Mouse (Mus musculus): ENCODE data around the gene Bcl2l12. TPM values are rescaled to one million over a fixed set of nuclear protein-coding genes. Genes with fewer than 3 reads are reported as not detected.

Bcl2l12 gene
- polyA plus RNA-seq, 1 experiment, result 16.0 TPM

- peak within 1 kb of the TSS; percentile 83 for H3K4me3 ChIP-seq (ENCODE audit: insufficient read depth, low read length)
- H3K4me1 ChIP-seq (ENCODE audit: control insufficient read depth, insufficient read depth, low read length), result peaks cover 7% of the 10 kb centered on the region
- TF ChIP-seq CTCF (IDR thresholded peaks at IDR 0.05; ENCODE audit: low read depth, low read length), result no peak
- TF ChIP-seq POLR2A (IDR thresholded peaks at IDR 0.05; ENCODE audit: borderline replicate concordance, low read depth, low read length), result 0 out of 2 replicates have a peak, but pooled peaks have one; percentile 3
- peak within 1 kb of the TSS; percentile 88 for H3K27ac ChIP-seq (ENCODE audit: insufficient read depth, low read depth, low read length)
These were observed 1.1 kb downstream of the Bcl2l12 start, which contains the start of gene Irf3 for GRCm38 (mm10) chr7:44997231-44997939. Irf3 (plus strand) TSS chr7:44997648.

DNA sequence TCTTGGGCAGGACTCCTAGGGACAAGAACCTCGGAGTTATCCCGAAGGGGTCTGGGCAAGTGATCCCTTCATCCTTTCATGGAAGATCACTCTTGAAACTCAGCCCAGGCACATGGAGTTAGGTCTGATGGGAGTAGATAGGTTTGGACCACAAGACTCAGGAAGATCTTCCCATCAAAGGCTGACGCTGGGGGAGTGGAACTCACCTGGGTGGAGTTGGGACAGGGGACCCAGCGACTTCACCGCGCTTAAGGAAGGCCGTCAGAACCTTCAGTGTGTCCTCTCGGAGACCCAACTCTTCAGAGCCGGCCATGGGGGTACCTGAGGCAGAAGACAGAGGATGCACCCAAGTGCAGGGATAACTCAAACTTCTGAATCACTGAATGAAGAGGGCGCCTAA is 1.8 kb downstream of the Bcl2l12 start:
- no peak for TF ChIP-seq CTCF (IDR thresholded peaks at IDR 0.05; ENCODE audit: low read depth, low read length)
- H3K27ac ChIP-seq (ENCODE audit: insufficient read depth, low read depth, low read length), result no peak overlapping the region
- H3K4me3 ChIP-seq (ENCODE audit: insufficient read depth, low read length), result peak overlapping the region; percentile 83
- H3K4me1 ChIP-seq (ENCODE audit: control insufficient read depth, insufficient read depth, low read length), result peaks cover 7% of the 10 kb centered on the region

DNA sequence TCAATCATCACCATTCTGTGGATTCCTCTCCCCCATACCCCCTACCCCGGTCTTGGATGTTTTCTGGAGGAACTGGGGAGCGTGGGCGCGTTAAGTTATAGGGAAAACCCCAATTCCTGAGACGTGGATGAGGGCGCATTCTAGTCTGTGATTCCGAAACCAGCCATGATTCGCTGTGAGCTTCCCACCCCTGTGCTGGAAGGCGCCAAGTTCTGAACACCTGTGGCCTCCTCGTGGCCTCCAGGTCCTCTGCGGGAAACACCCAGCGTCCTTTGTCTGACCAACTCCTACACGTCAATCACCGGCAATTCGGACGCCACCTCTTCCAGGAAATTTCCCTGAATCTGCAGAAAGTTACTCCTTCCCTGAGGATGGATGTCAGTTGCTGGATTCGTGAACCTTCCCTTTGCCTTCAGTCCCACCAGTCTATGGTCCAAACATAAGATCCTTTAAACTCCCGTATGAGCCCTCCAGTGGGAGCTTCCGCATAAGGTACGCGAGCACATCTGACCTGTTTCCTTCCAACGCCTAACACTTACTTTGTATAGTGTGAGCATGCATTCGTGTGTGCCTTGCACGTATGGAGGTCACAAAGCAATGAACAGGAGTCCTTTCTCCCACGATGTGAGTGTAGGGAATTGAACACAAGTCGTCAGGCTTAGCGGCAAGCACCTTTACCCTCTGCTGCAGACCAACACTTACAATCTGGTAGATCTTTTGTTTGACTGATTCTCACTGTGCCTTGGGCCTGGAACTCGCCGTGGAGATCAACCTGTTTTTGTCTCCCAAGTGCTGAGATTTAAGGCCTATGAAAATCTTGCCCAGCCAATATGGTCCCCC is 11.4 kb downstream of the Bcl2l12 start:
- Histone ChIP-seq H3K4me1 (ENCODE audit: control insufficient read depth, insufficient read depth, low read length) (peaks cover 10% of the 10 kb centered on the region), H3K4me3 (ENCODE audit: insufficient read depth, low read length) (peak overlapping the region; percentile 75)
- TF ChIP-seq POLR2A (IDR thresholded peaks at IDR 0.05; ENCODE audit: borderline replicate concordance, low read depth, low read length), result peak; percentile 12; the same call in 1 of the 2 replicates
- TF ChIP-seq CTCF (IDR thresholded peaks at IDR 0.05; ENCODE audit: low read depth, low read length), result 0 out of 2 replicates have a peak, but pooled peaks have one; percentile 22

DNA sequence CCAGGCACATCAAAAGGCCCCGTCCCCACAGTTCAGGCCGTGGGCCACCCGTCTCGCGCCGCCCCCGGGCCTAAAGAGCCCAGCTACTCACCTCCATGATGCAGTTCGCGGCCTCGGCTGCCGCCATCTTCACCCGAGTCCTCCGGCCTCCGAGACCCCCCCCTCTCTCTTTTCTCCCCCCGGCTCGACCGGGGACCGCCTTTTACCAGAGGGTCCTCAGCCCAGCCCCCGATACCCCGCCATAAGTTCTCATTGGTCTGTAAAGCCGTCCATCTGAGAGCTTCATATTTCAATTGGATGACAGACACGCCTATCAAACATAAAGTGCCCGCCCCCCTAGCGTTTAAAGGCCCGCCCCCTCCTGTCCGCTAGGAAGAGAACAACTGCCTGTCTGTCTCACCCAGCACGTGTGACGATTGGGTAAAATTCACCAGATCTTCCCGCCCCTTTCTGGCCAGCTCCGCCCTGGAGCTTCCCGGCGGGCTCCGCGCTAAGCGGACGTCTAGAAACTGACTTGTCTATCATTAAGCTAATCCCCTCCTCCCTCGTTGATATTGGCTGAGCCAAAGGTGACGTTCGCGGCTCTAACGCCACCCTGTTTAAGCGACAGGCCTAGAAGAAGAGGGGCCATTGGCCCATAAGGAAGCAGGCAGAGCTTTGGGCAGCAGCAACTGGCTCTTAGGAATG is 12.2 kb downstream of the Bcl2l12 start, which contains the start of gene Prmt1:
Gene Prmt1 (minus strand): TSS at position 377 of the 687 bp plus-strand sequence.
- peak within 1 kb of the TSS; percentile 81 for H3K27ac ChIP-seq (ENCODE audit: insufficient read depth, low read depth, low read length)
- peak within 1 kb of the TSS; percentile 97 for H3K4me3 ChIP-seq (ENCODE audit: insufficient read depth, low read length)
- H3K4me1 ChIP-seq (ENCODE audit: control insufficient read depth, insufficient read depth, low read length), result peaks cover 10% of the 10 kb centered on the region
- TF ChIP-seq POLR2A (IDR thresholded peaks at IDR 0.05; ENCODE audit: borderline replicate concordance, low read depth, low read length) (no peak), CTCF (IDR thresholded peaks at IDR 0.05; ENCODE audit: low read depth, low read length) (no peak)

More for the DNA sequence above, 11.4 kb downstream of the Bcl2l12 start:
- H3K27ac ChIP-seq (ENCODE audit: insufficient read depth, low read depth, low read length), result peak overlapping the region; percentile 77

DNA sequence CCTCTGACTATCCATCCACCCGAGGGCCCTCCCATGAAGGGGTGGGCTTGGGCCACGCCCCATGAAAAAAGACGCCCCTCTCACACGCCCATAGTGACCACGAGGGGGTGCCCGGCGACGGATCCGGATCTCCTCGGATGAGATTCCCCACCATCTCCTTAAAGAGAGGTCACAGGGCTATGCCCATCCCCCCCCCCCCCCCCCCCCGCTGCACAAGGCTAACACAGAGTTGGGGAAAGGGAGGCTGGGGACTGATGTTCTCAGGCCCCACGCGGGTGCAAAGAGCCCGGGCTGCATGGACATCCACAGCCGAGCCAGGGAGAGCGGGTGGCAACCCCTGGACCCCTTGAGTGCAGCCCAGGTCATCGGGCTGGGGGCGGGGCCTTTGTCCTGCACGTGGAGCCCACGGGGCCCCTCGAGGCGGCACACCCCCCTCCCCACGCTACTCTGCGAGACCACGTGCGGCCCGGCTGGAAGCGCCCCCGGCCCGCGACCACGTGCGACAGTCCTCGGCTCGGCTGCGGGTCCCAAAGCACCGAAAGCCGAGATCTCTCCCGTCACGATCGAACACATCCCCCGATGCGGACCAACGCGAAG is 12.8 kb downstream of the Bcl2l12 start:
- Histone ChIP-seq H3K4me1 (ENCODE audit: control insufficient read depth, insufficient read depth, low read length) (peaks cover 10% of the 10 kb centered on the region), H3K4me3 (ENCODE audit: insufficient read depth, low read length) (peak overlapping the region; percentile 97), H3K27ac (ENCODE audit: insufficient read depth, low read depth, low read length) (peak overlapping the region; percentile 81)
- TF ChIP-seq POLR2A (IDR thresholded peaks at IDR 0.05; ENCODE audit: borderline replicate concordance, low read depth, low read length) (no peak), CTCF (IDR thresholded peaks at IDR 0.05; ENCODE audit: low read depth, low read length) (no peak)

DNA sequence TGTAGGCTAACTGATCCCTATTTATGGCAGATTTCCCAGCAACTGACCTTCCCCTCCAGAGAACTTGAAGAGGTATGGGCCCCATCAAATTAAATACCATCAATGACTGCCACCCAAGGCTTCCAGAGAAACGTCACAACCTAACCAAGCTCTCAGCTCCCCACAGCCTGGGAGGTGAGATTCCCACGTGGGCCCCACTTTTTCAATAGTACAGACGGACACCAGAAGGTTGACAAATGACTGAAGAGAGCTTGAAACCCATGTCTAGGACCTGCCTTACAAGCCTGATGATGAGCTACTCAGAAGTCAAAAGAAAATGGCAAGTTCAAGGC is 13.7 kb downstream of the Bcl2l12 start:
- Histone ChIP-seq H3K27ac (ENCODE audit: insufficient read depth, low read depth, low read length) (no peak overlapping the region), H3K4me3 (ENCODE audit: insufficient read depth, low read length) (peak overlapping the region; percentile 97), H3K4me1 (ENCODE audit: control insufficient read depth, insufficient read depth, low read length) (peaks cover 10% of the 10 kb centered on the region)
- TF ChIP-seq POLR2A (IDR thresholded peaks at IDR 0.05; ENCODE audit: borderline replicate concordance, low read depth, low read length) (no peak), CTCF (IDR thresholded peaks at IDR 0.05; ENCODE audit: low read depth, low read length) (no peak)

DNA sequence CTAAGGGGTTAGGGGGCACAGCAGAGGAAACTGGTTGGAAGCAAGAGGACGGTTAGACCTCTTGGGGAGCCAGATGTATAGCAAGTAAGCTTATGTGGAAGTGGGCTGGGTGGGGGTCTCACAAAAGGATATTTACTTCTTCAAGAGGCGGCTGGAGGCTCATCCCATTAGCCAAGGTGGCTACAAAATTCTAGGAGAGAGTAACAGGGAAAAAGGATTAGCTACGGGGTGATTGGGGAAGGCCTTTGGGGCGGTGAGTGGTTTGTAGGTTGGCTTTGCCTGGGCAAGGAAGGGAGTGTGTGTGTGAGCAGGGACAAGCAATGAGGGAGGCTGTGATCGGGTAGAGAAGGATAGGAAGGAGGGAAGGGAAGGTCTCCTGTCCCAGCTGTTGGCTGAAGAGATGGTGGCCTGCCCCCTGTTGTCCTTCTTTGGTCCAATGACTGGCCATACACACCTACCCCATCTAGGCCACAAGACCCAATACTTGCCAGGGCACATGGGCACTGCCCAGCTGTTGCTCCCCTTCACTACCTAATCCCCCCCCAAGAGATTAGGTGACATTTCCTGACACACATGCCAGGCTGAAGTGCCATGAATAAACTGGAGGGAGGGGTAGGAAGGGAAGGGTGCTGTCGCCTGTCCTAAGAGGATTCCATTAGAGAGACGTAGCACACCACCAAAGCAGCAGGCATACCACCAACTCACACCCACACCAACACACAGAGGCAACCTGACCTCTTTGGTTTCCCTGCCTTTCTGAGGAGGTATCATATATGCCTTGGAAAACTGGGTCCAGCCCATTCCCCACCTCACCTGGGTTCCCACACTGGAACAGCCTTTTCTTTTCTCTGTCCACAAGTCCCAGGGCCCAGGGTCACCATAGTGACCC is 14.3 kb downstream of the Bcl2l12 start:
- H3K4me3 ChIP-seq (ENCODE audit: insufficient read depth, low read length), result no peak overlapping the region; the same call in 1 of the 2 replicates
- TF ChIP-seq POLR2A (IDR thresholded peaks at IDR 0.05; ENCODE audit: borderline replicate concordance, low read depth, low read length), result no peak
- TF ChIP-seq CTCF (IDR thresholded peaks at IDR 0.05; ENCODE audit: low read depth, low read length), result no peak
- peaks cover 10% of the 10 kb centered on the region for H3K4me1 ChIP-seq (ENCODE audit: control insufficient read depth, insufficient read depth, low read length)
- no peak overlapping the region for H3K27ac ChIP-seq (ENCODE audit: insufficient read depth, low read depth, low read length)

- peaks cover 9% of the 10 kb centered on the region for H3K4me1 ChIP-seq (ENCODE audit: control insufficient read depth, insufficient read depth, low read length)
- TF ChIP-seq CTCF (IDR thresholded peaks at IDR 0.05; ENCODE audit: low read depth, low read length) (peak; percentile 67; the same call in 1 of the 2 replicates), POLR2A (IDR thresholded peaks at IDR 0.05; ENCODE audit: borderline replicate concordance, low read depth, low read length) (no peak)
- H3K27ac ChIP-seq (ENCODE audit: insufficient read depth, low read depth, low read length), result no peak overlapping the region
- no peak overlapping the region for H3K4me3 ChIP-seq (ENCODE audit: insufficient read depth, low read length)
These were observed 15.4 kb downstream of the Bcl2l12 start for GRCm38 (mm10) chr7:44983085-44983484.

Data from bone marrow macrophage, adult 2 months (primary cell).